Mouse (Mus musculus) naive thymus-derived CD4-positive, alpha-beta T cell, adult 2 months (primary cell): ENCODE results near the gene Ankrd36.
A peak's percentile ranks its signal among the peaks of the same experiment; 100 is the strongest.
"Not testable (repeated sequence)": the region's sequence is repeated elsewhere in the genome, so short reads cannot be mapped to it uniquely, and the experiment has no call there.

Source experiments
- DNase-seq: peaks from one replicate; pipeline ENCODE4 v3.0.0-alpha.2; 2011; ENCODE audit warnings: low read depth

Ankrd36 gene

DNA sequence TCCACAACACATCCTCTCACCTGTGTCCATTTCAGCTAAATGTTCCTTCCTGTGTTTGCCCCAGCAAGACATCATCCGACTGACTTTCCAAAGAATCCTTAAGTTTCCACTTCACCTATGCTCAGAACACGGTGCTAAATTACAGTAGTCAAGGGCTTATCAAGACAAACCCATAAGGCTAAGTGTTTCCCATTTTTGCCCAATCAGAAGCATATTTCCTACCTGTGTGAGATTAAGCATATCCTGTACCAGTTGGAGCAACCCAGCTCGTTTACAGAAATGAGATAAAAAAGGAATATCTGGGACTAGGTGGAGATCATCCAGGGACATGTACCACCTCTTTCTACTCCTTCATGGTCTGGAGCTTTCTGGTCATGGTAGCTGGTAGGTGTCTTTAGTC is 22.8 kb upstream of the Ankrd36 start:
- DNase-seq: no peak

DNA sequence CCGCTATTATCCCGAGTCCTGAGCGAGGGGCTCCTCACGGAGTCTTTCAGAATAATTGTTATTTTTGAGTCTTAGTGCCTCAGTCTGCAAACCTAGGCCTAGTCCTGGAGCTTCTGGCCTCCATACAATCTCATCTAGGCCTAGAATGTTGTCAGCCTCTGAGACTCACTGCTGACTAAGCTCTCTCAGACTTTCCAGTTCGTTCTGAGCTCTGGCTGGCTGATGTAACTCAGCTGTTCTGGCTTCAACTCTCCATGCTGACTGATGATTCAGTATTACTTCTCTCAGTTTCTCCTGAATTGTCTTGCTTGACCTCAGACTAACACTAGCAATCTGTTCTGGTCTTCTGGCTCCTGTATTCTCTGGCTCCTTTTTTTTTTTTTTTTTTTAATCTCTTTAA is 18.1 kb upstream of the Ankrd36 start:
- DNase-seq: no peak

DNA sequence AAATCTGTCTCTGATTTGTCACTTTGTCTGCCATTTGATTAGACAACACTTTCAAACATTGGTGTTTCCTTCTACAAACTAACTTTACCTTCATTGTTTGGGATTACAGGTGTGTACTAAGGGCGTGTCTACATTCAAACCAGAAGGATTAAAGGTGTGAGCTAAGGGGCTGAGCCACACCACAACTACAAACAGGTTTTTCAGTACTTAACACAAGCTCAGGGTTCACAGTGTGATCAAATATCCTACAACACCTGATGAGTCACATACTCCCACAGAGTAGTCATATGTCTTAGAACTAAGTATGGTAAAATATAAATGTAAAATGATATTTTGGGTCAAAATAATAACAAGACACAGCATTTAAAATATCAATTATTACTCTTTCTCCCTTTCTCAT is 17.6 kb upstream of the Ankrd36 start:
- DNase-seq: no peak

DNA sequence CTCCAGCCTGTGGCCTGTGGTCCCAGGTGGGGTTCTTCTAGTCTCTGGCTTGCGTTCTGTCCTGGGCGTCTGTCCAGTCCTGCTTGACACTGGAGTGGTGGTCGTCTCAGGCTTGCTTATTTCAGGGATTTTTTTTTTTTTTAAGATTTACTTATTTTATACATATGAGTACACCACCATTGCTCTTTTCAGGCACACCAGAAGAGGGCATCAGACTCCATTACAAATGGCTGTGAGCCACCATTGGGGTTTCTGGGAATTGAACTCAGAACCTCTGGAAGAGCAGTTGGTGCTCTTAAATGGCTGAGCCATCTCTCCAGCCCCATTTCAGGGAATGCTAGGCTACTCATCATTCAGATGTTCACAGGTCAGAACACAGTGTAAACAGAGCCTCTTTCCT is 9.2 kb upstream of the Ankrd36 start:
- no peak for DNase-seq

DNA sequence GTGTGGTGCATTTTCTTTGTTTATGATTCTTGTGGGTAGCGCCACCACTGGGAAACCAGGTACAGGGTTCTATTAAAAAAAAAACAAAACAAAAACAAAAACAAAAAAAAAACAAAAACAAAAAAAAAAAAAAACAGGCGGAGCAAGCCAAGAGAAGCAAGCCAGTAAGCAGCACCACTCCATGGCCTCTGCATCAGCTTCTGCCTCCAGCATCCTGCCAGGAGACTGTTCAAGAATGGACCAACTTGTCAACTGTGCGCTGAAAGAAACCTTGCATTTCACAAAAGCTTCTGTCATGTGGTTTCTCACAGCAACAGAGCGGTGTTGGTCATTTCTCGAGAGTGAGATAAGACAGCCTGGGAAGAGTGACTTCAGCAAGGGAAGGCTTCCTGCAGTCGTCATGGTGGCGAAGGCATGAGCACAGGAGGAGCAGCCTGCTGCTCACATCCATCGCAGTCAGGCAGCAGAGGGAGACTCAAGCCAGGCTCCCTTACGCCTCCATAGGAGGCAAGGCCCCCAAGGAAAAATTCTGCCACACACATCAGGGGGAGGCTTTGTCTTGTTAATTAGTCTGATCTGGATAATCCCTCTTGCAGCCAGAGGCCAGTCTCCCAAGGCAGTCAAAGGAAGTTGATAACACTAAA is 6.7 kb upstream of the Ankrd36 start:
- DNase-seq: no peak

DNA sequence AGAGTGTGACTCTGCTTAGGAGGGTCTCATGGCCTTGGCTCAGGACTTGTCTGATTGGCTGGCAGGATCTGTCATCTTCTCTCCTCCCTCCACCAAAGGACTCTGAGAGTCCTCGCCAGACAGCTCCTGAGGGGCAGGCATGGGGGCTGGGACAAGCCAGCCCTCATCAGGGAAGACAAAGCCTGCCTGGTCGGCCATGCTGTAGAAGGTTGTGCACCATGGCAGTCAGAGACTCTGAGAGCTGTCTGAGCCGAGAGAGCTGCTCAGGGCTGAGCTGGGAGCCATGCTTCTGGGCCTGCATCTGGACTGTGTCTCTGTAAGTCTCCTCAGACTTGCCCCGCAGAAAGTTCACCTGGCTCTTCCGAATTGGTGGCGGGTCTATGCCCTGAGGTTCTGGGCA is 5.6 kb upstream of the Ankrd36 start:
- DNase-seq: no peak

DNA sequence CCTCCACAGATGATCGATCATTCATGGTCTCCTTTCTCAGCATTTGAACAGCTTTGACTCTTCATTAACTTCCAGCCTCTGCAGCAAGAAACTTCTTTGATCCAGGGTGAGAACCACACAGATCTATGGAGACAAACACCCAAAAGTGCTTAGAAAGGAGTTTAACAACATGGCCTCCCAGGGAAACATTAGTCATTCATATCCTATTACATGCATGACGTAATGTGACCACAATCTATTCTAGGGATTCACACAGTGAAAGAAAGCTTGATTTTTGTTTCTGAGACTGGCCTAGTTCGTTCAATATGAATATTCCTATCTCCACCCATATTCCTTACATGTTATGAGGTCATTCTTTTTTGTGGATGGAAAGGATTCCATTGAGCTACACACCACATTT is 3.9 kb upstream of the Ankrd36 start:
- no peak for DNase-seq

DNA sequence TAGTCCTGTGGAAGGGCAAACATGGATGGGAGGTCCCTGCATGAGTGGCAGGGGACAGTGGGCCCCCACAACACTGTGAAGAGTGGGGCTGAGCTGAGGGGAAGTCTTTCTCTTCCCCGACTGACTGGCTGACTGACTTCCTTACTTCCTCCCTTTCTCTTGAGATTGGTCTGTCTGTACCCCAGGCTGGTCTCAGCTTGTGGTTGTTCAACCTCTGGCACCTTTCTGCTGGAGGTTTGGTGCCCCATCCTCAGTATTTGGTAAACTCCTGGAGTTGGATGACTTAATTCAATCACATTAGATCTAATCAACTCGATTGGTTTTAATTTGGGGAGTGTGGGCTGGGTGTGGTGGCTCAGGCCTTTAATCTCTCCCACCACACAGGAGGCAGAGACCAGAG is 3.0 kb upstream of the Ankrd36 start:
- DNase-seq: no peak

DNA sequence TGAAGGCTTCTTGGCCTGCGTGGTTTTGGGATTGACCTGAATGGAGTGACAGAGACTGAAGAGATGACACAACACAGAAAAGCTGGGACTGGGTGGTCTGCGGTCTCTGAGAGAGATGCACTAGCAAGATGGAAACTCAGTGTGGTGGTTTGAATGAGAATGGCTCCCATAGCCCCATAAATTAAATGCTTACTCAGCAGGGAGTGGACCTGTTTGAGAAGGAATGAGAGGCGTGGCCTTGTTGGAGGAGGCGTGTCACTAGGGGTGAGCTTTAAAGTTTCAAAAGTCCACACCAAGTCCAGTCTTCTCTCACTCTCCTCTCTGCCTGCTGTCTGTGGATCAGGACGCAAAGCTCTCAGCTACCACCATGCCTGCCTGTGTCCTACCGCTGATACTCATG is 1.8 kb upstream of the Ankrd36 start:
- DNase-seq: no peak

DNA sequence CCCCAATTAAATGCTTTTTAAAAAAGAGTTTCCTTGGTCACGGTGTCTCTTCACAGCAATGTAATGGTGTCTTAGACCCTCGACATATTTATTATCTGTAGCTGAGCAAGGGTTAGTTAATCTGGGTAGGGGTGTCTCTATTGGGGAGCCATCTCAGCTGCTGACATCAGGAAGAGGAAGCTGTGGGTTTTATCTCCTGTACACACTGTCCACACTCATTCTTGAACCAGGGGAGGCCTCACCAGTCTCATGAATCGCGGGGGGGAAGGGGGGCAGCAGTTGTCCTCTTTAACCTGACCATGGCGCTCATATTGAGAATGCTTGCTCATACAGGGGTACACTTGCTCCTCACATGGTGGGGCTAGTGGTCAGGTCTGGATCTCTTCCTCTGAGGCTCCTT is 1.4 kb upstream of the Ankrd36 start:
- DNase-seq: no peak

DNA sequence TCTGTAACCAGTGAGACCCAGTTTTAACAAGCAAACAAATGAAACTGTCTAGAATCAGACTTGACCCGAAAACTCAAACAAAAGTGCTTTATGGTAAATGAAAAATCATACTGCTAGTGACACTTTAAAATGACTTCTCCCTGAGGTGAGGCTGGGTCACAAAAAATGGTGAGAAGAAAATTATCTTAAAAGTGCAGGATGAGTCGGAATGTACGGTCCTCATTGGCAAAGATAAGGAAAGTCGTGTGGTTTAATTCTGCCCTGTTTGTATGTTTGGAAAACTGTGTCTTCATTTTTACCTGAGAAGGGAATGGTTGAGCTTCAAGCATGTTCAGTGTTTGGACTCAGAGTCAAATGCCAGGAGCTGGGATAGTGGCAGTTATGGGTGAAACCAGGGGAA is 2.4 kb downstream of the Ankrd36 start:
- DNase-seq: no peak

DNA sequence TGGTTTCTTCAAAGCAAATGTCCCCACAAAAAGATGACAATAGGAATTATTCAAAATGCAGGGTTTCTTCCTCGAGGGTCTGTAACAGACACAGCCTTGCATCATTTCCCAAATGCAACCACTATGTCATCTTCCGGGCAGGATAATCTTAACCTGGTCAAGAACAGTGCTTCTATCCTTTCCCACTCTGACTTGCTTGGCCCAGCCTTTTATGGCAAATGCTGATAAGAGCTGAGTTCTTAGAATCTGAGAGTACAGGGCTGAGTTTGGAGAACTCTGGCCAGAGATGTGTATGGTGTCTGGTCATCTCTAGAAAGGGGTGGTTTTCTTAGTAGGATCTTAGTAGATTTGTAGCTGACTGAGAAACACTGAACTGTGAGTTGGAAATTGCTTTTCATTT is 4.3 kb downstream of the Ankrd36 start:
- DNase-seq: no peak

DNA sequence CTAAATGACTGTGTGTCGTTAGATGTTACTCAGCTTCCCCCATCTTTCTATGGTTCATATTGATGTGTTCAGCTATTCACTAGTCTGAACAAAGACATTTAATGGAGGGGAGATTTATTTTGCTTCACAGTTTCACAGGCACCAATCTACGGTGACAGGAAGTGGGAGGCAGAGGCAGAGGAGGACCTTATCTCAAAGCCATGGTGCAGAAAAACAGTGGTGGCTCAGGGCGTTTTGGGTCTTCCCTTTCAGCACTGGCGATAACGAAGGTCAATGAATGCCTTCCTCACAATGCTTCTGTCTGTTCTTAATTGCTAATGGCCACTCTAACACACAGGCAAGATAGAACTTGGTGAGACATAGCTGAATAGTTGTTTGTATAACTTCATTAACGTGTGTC is 5.6 kb downstream of the Ankrd36 start:
- peak; percentile 33 for DNase-seq

DNA sequence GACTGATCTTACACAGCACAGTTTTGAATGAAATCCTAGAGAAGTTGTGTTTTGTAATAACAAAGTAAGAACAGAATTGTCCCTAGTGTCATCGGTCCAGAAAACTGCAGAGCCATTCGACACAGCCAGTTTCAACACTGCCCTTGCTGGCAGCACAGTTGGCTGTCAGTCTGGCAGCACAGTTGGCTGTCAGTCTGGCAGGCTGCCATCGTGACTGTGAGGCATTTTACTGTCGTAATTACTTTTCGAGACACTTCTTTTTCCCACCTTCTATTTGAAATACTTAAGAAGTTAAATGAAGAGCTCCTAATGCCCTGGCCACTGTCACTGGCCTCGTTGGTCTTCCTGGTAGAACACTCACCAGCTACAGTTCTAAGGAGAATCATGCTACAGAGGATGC is 22.9 kb downstream of the Ankrd36 start:
- DNase-seq: no peak

DNA sequence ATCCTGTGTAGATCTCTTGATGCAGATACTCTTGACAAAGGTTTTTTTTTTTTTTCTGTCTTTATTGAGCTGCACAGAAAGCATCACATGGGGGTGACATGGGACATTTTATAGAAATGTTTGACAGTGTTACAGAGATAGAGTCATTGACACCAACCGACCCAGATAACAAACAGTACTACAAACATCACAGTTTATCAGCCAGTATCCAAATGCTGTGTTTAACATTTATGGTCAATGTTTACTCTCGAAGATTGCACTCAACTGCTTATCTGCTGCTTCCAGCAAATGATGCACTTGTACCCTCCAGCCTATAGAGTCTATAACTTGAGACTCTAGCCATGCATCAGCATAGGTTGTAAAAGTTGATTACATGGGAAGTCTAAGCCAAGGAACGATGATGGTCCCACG is 25.9 kb downstream of the Ankrd36 start:
- DNase-seq: no peak

DNA sequence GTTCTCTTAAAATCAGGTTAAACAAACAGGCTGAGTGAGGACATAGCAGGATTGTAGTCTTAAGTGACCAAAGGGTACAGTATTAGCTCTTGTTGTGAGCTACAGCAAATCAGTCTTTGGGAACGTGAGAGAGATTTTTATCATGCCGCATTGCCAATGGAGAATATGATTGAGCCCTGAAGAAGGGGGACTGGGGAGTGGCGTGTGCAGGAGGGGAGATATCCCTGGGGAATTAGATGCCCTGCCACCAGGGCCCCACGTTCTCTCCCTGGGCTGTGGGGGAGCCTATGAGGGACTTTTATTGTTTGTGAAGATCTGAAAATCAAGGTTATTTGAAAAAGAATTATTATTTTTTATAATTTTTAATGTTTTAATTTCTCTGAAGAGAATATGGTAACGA is 26.3 kb downstream of the Ankrd36 start:
- no peak for DNase-seq

DNA sequence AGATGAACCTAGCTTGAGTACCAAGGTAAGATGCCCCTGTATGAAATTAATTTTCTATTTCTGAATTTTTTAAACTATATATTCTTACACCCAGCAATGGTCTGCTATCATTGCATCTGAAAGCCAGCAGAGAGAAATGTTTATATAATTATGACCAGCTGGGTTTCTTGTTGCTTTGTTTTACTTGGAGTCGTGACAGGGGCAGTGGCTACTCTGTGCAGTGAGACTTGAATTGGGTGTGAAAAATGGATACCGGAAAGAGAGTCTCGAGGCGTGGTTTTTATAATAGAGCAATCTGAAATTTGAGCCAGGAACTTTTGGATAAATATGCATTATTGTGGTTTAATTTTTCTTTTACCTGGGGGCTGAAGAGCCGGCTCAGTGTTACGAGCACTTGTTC is 27.3 kb downstream of the Ankrd36 start:
- no peak for DNase-seq

DNA sequence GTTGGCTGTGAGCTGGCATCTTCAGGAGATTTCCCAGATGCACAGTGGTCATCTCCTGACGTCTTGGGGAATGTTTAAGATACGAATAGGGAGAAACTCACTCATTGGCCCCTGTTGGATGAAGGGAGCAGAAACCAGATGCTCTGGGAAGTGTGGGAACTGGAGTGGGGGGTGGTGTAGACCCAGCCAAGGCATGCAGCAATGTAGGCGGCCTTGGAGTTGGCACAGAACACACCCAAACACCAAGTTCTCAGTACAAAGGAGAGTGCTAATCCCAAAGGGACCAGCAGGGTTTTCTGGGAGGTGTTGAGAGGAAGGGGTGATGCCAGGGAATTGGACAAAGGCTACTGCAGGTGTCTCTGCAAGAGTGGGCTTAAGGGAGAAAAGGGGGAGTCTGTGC is 35.9 kb downstream of the Ankrd36 start:
- DNase-seq: no peak

DNA sequence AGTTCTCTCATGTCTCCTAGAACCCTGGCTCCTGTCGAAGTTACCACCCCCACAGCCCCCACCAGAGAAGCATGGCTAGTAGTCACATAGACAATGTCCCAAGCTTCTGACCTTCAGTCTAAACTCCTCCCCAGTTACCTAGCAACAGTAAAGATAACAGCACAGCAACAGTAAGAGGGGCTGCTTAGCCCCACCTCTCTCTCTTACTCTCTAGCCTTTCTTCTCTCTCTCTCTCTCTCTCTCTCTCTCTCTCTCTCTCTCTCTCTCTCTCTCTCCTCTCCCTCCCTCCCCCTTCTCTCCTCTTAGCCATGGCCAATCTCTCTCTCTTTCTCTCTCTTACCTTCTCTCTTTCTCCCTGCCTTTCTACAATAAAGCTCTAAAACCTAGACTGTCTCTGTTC is 42.4 kb downstream of the Ankrd36 start:
- not testable (repeated sequence) for DNase-seq

DNA sequence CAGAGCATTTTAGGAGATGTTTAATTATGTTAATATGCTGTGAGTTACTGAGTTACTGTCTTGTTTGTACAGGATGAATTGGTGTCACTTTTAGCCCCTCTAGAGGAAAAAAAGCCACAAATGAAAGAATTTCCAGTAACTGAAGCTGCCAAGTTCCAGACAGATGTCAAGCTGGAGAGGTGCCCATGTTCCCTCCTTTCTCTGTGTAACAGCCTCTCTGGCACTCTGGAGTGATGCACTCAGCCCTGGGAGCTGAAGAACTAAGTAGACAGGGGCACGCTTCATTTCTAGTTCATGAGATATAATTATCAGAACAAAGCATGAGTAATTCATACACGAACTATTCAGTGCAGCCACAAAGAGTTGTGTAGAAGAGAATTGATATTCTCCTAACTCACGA is 45.0 kb downstream of the Ankrd36 start:
- DNase-seq: no peak

DNA sequence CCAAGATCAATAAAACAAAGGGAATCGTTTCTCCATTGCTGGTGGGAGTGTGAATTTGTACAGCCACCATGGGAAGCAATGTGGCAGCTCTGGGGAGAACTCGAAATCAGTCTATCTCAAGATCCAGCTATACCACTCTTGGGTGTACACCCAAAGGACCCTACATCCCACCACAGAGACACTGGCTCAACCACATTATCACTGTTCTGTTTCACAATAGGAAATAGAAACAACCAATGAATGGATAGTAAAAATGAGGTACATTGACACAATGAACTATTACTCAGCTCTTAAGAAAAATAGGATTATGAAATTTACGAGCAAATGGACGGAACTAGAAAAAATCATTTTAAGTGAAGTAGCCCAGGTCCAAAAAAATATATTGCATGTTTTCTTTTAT is 55.6 kb downstream of the Ankrd36 start:
- DNase-seq: no peak

DNA sequence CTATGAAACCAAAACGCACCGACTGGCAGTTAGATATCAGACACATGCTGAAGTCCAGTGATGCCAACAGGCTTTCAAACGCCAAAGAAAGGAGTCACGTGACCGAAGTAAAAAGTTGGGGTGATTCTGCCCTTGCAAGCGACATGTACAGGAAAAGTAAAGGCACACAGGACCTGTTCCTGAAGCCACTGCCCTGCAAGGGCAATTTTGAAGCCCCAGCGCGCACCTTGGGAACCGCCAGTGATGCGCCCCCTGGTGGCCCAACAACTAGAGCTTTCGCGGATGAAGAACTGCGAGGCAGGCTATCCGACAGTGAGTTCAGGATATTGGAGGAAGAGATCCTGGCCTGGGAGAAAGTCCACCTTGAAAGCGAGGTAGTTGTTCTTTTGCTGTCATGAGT is 59.5 kb downstream of the Ankrd36 start:
- peak; percentile 87 for DNase-seq

DNA sequence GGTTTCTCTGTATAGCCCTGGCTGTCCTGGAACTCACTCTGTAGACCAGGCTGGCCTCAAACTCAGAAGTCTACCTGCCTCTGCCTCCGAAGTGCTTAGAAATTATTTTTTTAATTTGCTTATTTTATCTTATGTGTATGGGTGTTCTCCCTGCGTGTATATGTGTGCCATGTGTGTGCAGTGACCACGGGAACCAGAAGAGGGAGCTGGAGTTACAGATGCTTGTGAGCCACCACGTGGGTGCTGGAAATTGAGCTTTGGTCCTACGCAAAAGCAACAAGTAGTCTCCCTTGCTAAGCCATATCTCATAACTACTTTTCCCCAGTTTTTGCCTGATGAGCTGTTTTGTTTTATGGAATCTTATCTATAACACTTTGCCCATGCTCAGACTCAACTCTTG is 73.6 kb downstream of the Ankrd36 start:
- no peak for DNase-seq

DNA sequence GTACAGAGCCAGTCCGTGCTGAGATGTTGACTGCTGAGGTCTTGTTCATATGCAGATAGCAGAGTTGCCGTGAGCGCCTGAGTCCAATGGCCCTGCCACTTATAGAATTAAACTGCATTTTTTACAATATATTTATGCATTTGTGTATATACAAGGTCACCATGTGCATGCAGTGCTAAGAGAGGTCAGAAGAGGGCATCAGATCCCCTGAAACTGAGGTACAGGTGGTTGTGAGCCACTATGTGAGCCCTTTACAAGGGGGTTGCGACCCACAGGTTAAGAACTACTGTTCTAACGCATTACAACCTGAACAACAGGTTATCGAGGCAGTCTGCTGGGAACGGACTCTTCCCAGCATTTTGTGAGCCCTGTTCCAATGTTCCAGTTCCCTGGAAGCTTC is 80.8 kb downstream of the Ankrd36 start:
- peak; percentile 52 for DNase-seq

DNA sequence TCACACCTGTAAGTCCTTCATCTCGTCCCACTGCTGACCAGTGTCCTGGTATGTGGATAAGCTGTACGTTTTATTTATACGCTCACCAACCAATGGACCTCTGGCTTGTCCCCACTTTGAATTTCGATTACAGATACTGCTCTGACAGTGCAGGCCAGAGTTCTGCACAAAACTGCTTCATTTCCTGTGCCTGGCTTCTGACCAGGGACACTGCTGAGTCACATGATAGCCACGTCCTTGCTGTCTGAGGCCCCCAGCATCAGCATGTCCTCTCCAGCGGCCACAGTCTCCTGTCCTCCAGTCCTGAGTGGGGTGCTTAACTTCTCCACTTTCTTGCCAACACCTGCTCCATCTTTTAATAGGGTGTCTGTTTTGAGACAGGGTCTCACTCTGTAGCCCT is 113.1 kb downstream of the Ankrd36 start:
- no peak for DNase-seq
